Mouse (Mus musculus): ENCODE measurements at regions not wholly inside any gene's neighbourhood (a gene's known extent, or its start where the extent isn't known, plus 50 kb on each side); places are given as distances from the start of the nearest gene placed in this dataset.
A peak's percentile ranks its signal among the peaks of the same experiment; 100 is the strongest.

DNA sequence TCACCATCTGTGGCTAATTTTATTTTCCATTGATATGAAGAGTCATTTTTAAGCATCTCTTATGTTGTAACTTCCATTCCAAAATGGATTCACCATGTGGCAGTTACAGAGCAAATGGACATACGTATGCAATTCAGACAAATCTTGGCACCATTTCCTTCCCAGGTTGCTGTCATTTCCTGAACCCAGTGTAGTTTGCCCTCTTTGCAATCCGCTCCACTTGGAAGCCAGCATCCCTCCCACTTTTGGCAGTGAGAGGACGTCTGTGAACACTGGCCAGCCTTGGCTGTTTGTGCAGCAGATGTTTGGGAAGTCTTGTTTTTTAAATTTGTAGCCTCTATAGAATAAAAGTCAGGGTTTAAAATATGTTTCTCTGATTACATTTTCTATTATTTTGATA, 510.6 kb upstream of the Cdh7 start:
- Histone ChIP-seq H3K27me3 (ENCODE audit: control insufficient read depth, insufficient read depth, low read length) (no peaks in the 10 kb centered on the region), H3K4me2 (ENCODE audit: low read length) (no peak overlapping the region), H3K27ac (replicated peaks; ENCODE audit: low read depth, low read length) (no peak overlapping the region), H3K9ac (replicated peaks; ENCODE audit: low read length) (no peak overlapping the region), H3K4me1 (ENCODE audit: control insufficient read depth, insufficient read depth, low read length) (no peaks in the 10 kb centered on the region), H3K9me3 (ENCODE audit: control insufficient read depth, low read length) (no peaks in the 10 kb centered on the region), H3K36me3 (ENCODE audit: control insufficient read depth, insufficient read depth, low read length) (no peaks in the 10 kb centered on the region), H3K4me3 (replicated peaks; ENCODE audit: low read depth, low read length) (no peak overlapping the region)
- DNase-seq (peak; percentile 3), ATAC-seq (ENCODE audit: low FRiP score, low TSS enrichment) (no peak)
- 68% methylated on average over 3 of the region's 3 CpGs for WGBS

DNA sequence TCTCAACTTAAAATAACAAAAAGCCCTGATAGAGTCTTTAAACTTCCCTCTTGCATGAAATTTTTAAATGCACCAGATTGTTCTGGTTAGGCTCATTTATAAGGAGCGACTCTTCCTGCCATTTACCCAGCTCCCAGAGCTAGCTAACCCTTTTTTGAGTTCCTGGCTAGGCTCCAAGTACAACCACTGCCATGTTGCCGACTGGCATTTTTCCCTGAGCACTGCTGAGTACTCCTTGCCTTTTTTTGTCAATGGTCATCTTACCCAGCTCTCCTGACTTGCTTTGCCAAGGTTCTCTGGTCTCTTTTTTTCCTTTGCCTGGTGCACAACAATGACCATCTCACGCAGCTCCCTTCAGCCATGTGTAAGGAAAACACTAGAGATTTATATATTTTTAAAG, 500.8 kb upstream of the Cdh7 start:
- no peaks in the 10 kb centered on the region for H3K27me3 ChIP-seq (ENCODE audit: control insufficient read depth, insufficient read depth, low read length)
- H3K9me3 ChIP-seq (ENCODE audit: control insufficient read depth, low read length), result no peaks in the 10 kb centered on the region
- no peak overlapping the region for H3K9ac ChIP-seq (replicated peaks; ENCODE audit: low read length)
- H3K4me1 ChIP-seq (ENCODE audit: control insufficient read depth, insufficient read depth, low read length), result no peaks in the 10 kb centered on the region
- ATAC-seq (ENCODE audit: low FRiP score, low TSS enrichment) (no peak), DNase-seq (peak; percentile 12)
- H3K4me2 ChIP-seq (ENCODE audit: low read length), result no peak overlapping the region
- H3K27ac ChIP-seq (replicated peaks; ENCODE audit: low read depth, low read length), result no peak overlapping the region
- no peaks in the 10 kb centered on the region for H3K36me3 ChIP-seq (ENCODE audit: control insufficient read depth, insufficient read depth, low read length)
- 83% methylated on average over 3 of the region's 3 CpGs for WGBS
- no peak overlapping the region for H3K4me3 ChIP-seq (replicated peaks; ENCODE audit: low read depth, low read length)

DNA sequence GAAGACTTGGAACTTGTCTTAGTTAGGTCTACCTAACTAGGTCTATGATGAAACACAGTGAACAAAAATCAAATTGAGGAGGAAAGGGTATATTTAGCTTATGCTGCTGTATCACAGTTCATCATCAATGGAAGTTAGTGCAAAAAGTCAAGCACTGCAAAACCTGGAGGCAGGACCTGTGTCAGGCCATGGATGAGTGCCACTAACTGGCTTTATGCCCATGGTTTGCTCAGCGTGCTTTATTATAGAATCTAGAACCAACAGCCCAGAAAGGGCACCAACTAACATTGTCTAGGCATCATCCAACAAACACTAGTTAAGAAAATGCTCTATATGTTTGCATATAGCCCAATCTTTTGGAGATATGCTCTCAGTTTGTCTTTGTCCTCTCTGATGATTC, 486.3 kb upstream of the Cdh7 start:
- Histone ChIP-seq H3K9me3 (ENCODE audit: control insufficient read depth, low read length) (no peaks in the 10 kb centered on the region), H3K4me3 (replicated peaks; ENCODE audit: low read depth, low read length) (no peak overlapping the region), H3K4me2 (ENCODE audit: low read length) (no peak overlapping the region), H3K9ac (replicated peaks; ENCODE audit: low read length) (no peak overlapping the region), H3K27me3 (ENCODE audit: control insufficient read depth, insufficient read depth, low read length) (no peaks in the 10 kb centered on the region), H3K27ac (replicated peaks; ENCODE audit: low read depth, low read length) (no peak overlapping the region), H3K4me1 (ENCODE audit: control insufficient read depth, insufficient read depth, low read length) (no peaks in the 10 kb centered on the region), H3K36me3 (ENCODE audit: control insufficient read depth, insufficient read depth, low read length) (no peaks in the 10 kb centered on the region)
- no peak for ATAC-seq (ENCODE audit: low FRiP score, low TSS enrichment)
- WGBS, result 58% methylated on average over 1 of the region's 1 CpGs
- DNase-seq, result no peak

DNA sequence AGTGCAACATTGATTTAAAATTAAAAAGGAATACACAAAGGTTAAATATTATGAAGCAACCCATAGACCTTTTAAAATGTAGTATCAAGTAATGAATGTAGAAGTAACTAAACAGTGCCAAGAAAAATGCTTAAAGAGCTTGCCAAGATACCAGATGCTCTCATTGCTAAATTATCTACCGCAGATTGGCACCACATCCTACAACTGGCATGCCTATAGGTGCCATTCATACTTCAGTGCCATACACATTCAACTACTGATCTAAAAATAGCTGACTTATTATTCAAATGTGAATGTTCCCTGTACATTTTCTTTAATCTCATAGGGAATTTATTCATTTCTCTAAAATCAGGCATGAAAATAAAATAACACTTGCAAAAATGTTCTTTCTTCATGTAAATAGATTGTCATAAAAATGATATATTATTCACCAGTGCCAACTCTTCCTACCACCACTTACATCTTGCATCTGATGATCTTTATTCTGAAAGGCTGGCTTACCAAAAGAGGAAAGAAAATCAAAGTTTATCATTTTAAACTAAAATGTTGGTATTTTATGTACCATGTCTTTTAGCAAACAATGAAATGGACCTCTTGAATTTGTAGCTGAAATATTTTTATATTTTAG, 469.5 kb upstream of the Cdh7 start:
- Histone ChIP-seq H3K27me3 (ENCODE audit: control insufficient read depth, insufficient read depth, low read length) (no peaks in the 10 kb centered on the region), H3K9ac (replicated peaks; ENCODE audit: low read length) (no peak overlapping the region), H3K4me2 (ENCODE audit: low read length) (no peak overlapping the region), H3K4me3 (replicated peaks; ENCODE audit: low read depth, low read length) (no peak overlapping the region), H3K4me1 (ENCODE audit: control insufficient read depth, insufficient read depth, low read length) (0 out of 2 replicates have a peak, but pooled peaks cover 2% of the 10 kb centered on the region), H3K36me3 (ENCODE audit: control insufficient read depth, insufficient read depth, low read length) (no peaks in the 10 kb centered on the region), H3K9me3 (ENCODE audit: control insufficient read depth, low read length) (no peaks in the 10 kb centered on the region), H3K27ac (replicated peaks; ENCODE audit: low read depth, low read length) (no peak overlapping the region)
- WGBS, result 83% methylated on average over 1 of the region's 1 CpGs
- no peak for ATAC-seq (ENCODE audit: low FRiP score, low TSS enrichment)
- DNase-seq, result no peak

DNA sequence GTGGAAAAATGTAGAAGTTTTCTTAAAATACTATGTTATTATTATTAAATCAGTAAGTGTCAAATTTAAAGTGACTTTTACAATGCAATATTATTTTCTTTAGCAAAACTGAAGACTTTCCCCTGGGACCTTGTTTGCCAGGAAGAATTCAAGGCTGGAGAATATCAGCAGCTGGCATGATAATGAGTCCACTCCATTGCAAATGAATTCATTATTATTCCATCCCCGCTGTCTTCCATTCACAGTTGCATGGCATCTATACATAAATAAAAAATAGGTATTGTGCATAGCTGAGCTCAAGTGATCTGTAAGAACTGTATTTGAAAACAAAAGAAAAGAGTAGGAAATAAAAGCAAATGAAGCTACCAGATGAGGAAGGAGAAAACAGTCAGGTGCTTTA, 467.9 kb upstream of the Cdh7 start:
- Histone ChIP-seq H3K27me3 (ENCODE audit: control insufficient read depth, insufficient read depth, low read length) (no peaks in the 10 kb centered on the region), H3K4me3 (replicated peaks; ENCODE audit: low read depth, low read length) (no peak overlapping the region), H3K9ac (replicated peaks; ENCODE audit: low read length) (no peak overlapping the region), H3K36me3 (ENCODE audit: control insufficient read depth, insufficient read depth, low read length) (no peaks in the 10 kb centered on the region), H3K4me1 (ENCODE audit: control insufficient read depth, insufficient read depth, low read length) (0 out of 2 replicates have a peak, but pooled peaks cover 2% of the 10 kb centered on the region), H3K27ac (replicated peaks; ENCODE audit: low read depth, low read length) (0 out of 2 replicates have a peak overlapping the region, but pooled peaks have one; percentile 49), H3K4me2 (ENCODE audit: low read length) (no peak overlapping the region), H3K9me3 (ENCODE audit: control insufficient read depth, low read length) (no peaks in the 10 kb centered on the region)
- WGBS, result 12% methylated on average over 1 of the region's 1 CpGs
- DNase-seq (peak; percentile 79), ATAC-seq (ENCODE audit: low FRiP score, low TSS enrichment) (peak; percentile 67; the same call in 1 of the 2 replicates)
